Mouse (Mus musculus): ENCODE data around the gene Mapk8ip1. TPM values are rescaled to one million over a fixed set of nuclear protein-coding genes. Genes with fewer than 3 reads are reported as not detected.

Mapk8ip1 gene
- polyA plus RNA-seq (2016; fragmentation: Nextera tagmentation; extraction: Ambion mirVana): 4.6 and 4.7 TPM in 2 replicates

DNA sequence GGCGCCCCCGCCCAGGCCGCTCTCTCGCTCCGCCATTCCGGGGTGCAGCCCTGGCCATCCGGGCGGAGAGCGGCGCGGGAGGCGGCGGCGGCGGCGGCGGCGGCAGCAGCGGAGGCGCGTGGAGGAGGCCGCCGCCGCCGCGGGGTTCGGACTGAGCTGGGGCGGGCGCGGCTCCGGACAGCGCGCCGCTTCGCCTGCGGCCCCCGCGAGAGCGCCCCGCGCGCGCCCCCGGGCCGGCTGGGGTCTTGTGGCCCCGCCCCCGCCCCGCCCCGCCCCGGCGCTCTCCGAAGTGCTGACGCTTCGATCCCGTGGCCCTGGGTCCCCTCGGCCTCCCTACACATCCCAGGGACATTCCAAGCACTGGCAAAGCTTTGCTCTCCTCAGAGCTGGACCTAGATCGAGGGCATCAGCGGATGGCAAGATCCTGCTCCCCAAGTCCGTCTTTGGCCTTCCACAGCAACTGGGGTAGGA lies at the start of gene Mapk8ip1:
Mapk8ip1 (minus strand) TSS at position 173 of the 471 bp plus-strand sequence.
- Histone ChIP-seq H3K9me3 (replicated peaks) (no peaks in the 10 kb centered on the region), H3K27ac (no peak within 1 kb of the TSS), H3K4me1 (peaks cover 9% of the 10 kb centered on the region), H3K9ac (peak within 1 kb of the TSS; percentile 43; the same call in 1 of the 2 replicates), H3K36me3 (peaks cover 26% of the 10 kb centered on the region), H3K27me3 (replicated peaks) (peaks cover 55% of the 10 kb centered on the region), H3K4me2 (peak within 1 kb of the TSS; percentile 69), H3K4me3 (peak within 1 kb of the TSS; percentile 60)
- 4% methylated on average over 34 of the region's 59 CpGs for WGBS (ENCODE audit: insufficient replicate concordance)
- peak; percentile 56 for ATAC-seq

DNA sequence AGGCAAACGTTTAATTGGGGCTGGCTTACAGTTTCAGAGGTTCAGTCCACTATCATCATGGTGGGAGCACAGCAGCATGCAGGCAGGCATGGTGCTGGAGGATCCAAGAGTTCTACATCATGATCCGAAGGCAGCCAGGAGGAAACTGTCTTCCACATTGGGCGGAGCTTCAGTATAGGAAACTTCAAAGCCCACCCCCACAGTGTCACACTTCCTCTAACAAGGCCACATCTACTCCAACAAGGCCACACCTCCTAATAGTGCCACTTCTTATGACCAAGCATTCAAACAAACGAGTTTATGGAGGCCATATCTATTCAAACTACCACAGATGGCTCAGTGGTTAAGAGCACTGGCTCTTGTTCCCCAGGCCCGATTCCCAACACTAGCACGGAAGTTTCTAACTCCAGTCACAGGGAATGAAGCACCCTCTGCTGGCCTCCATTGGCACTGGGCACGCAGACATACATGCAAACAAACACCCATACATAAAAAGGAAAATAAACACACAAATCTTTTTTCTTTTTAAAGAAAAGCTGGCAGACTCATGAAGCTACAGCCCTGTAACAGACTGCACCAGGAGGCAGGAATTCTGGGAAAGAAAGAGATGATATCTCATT lies 46.2 kb upstream of the Mapk8ip1 start:
- Histone ChIP-seq H3K4me3 (no peak overlapping the region), H3K4me1 (peaks cover 63% of the 10 kb centered on the region), H3K9me3 (replicated peaks) (no peaks in the 10 kb centered on the region), H3K4me2 (no peak overlapping the region), H3K9ac (no peak overlapping the region), H3K36me3 (peaks cover 3% of the 10 kb centered on the region; the same call in 1 of the 2 replicates), H3K27ac (no peak overlapping the region), H3K27me3 (replicated peaks) (peaks cover 59% of the 10 kb centered on the region)
- 58% methylated on average over 7 of the region's 7 CpGs for WGBS (ENCODE audit: insufficient replicate concordance)
- ATAC-seq: no peak

DNA sequence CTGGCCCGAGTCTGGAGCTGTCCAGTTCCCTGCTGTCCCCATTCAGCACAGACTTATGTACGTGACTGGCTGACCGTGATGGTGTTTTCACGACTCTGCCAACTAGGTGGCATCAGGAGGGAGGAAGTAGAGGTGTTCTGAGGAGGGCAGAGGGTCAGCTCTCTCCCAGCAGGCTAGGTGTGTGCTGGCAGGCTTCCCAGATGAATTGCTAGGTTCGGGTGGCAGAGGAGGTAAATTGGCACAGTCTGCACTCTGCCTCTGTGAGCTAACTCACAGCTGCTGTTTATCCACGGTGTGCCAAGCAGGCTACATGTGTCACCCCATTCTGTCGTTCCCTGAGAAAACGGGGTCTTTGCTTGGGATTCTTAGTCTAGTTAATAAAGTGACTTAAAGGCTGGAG lies 45.6 kb upstream of the Mapk8ip1 start:
- H3K27ac ChIP-seq: no peak overlapping the region
- H3K4me2 ChIP-seq: no peak overlapping the region
- H3K4me3 ChIP-seq: no peak overlapping the region
- H3K27me3 ChIP-seq (replicated peaks): peaks cover 58% of the 10 kb centered on the region
- H3K36me3 ChIP-seq: no peaks in the 10 kb centered on the region
- 81% methylated on average over 8 of the region's 8 CpGs for WGBS (ENCODE audit: insufficient replicate concordance)
- no peaks in the 10 kb centered on the region for H3K9me3 ChIP-seq (replicated peaks)
- no peak for ATAC-seq
- H3K9ac ChIP-seq: no peak overlapping the region
- H3K4me1 ChIP-seq: peaks cover 62% of the 10 kb centered on the region

DNA sequence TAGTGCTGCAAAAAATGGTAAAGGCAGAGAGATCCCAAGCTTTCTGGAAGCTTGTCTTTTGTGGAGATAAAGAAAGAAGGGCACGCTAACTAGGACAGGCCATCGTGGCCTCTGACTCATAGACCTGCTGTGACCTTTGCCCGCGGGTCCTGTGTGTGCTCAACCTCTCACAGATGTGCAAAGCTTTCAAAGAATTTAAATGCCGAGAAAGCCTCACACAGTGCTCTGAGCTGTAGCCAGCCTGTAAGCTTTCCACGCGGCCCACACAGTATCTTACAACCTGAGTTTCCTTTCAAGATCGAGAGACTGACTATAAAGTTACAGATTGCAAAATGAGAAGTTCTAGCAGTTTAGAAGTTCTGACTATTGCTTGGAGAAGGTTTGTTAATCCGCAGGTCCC lies 44.8 kb upstream of the Mapk8ip1 start:
- Histone ChIP-seq H3K4me3 (no peak overlapping the region), H3K36me3 (no peaks in the 10 kb centered on the region), H3K27me3 (replicated peaks) (peaks cover 61% of the 10 kb centered on the region), H3K9me3 (replicated peaks) (no peaks in the 10 kb centered on the region), H3K4me1 (peaks cover 60% of the 10 kb centered on the region), H3K9ac (no peak overlapping the region), H3K27ac (no peak overlapping the region), H3K4me2 (no peak overlapping the region)
- 51% methylated on average over 9 of the region's 9 CpGs for WGBS (ENCODE audit: insufficient replicate concordance)
- no peak for ATAC-seq

DNA sequence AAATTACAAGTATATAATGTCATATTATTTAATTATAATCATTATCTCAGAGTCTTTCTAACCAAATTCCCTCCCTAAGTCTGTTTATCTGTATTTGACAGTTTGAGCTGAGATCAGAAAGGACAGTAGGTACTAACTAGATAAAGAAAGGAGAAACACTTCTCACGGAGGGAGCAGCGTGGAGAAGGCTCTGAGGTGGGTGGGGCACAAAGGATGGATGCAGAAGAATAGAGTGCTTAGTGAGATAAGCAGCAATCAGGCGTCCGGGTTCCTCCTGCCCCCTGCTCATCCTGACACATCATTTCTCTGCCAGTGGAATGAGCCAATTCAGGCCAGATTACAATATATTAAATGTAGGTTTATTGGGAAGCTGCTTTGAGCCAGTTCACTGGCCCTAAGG lies 43.3 kb upstream of the Mapk8ip1 start:
- no peak overlapping the region for H3K4me3 ChIP-seq
- no peak overlapping the region for H3K9ac ChIP-seq
- H3K27ac ChIP-seq: no peak overlapping the region
- H3K27me3 ChIP-seq (replicated peaks): peaks cover 46% of the 10 kb centered on the region
- 10% methylated on average over 4 of the region's 4 CpGs for WGBS (ENCODE audit: insufficient replicate concordance)
- H3K9me3 ChIP-seq (replicated peaks): no peaks in the 10 kb centered on the region
- no peaks in the 10 kb centered on the region for H3K36me3 ChIP-seq
- H3K4me2 ChIP-seq: peak overlapping the region; percentile 33
- peaks cover 59% of the 10 kb centered on the region for H3K4me1 ChIP-seq
- ATAC-seq: peak; percentile 88

DNA sequence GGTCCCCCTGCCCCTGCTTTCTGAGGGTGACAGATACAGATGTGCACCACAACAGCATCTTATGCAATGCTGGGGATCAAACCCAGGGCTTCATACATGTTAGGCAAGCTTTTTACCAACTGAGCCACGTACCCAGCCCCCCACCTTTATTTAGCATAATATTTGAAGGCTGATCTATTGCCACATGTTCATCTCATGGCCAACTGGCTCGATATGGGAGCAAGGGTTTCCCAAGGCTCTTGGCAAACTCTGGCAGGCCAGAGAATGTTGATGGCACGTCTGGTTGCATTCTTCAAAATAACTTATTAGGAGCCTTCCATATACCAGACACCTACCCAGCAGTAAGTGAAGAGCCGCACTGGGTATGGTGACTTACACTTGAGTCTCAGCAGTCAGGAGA lies 42.2 kb upstream of the Mapk8ip1 start:
- peaks cover 59% of the 10 kb centered on the region for H3K4me1 ChIP-seq
- ATAC-seq: no peak
- 76% methylated on average over 4 of the region's 4 CpGs for WGBS (ENCODE audit: insufficient replicate concordance)

DNA sequence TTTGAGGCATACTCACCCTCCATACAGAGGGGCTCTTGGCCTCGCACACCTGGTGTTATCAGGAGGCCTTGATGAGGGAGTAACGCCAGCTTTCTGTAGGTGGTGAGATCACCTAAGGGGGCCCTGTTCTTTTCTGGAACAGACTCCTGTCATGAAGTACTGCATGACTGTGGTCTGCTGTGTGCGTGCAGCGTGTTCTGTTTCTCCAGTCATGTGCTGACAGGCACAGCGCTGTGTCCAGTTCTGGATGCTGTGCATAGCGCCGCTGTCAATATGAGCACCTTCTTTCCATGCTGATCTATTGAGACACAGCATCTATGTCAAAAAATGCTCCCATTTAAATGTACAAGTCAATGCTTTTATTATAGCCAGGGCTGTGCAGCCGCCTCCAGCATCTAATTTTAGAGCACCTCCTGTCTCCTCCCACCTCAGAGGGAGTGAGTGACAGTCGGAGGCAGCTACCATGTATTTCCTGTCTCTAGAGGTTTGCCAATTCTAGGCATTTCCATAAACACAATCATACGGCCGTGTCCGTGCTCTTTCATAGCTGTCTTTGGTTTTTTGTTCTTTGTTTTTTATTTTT lies 41.4 kb upstream of the Mapk8ip1 start:
- H3K4me3 ChIP-seq: no peak overlapping the region
- no peak for ATAC-seq
- no peak overlapping the region for H3K27ac ChIP-seq
- H3K9ac ChIP-seq: no peak overlapping the region
- no peaks in the 10 kb centered on the region for H3K9me3 ChIP-seq (replicated peaks)
- 59% methylated on average over 12 of the region's 12 CpGs for WGBS (ENCODE audit: insufficient replicate concordance)
- H3K4me1 ChIP-seq: peaks cover 66% of the 10 kb centered on the region
- peaks cover 28% of the 10 kb centered on the region for H3K27me3 ChIP-seq (replicated peaks)
- H3K36me3 ChIP-seq: no peaks in the 10 kb centered on the region
- no peak overlapping the region for H3K4me2 ChIP-seq

More for the DNA sequence above, 42.2 kb upstream of the Mapk8ip1 start:
- Histone ChIP-seq H3K27ac (no peak overlapping the region), H3K9ac (no peak overlapping the region), H3K4me3 (no peak overlapping the region), H3K4me2 (no peak overlapping the region), H3K9me3 (replicated peaks) (no peaks in the 10 kb centered on the region), H3K27me3 (replicated peaks) (peaks cover 36% of the 10 kb centered on the region), H3K36me3 (no peaks in the 10 kb centered on the region)

DNA sequence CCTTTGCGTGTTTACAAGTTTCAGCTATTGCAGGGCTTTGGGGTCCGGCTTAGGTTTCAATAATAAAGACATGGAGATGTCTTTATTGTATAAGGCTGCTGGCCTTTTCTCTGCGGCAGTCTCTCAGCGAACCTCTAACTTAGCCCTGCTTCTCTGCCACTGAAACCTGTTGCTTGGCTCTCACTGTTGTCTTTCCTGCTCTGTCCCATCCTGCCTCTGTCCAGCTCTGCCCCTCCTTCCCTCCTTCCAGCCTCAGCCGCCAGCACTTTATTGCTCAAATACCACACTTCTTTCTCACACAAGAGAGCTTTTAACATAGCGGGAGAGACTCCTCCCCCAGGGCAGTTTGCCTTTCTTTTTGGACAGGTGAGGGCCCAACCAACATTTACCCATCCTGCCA lies 39.4 kb upstream of the Mapk8ip1 start:
- 59% methylated on average over 6 of the region's 6 CpGs for WGBS (ENCODE audit: insufficient replicate concordance)
- no peaks in the 10 kb centered on the region for H3K9me3 ChIP-seq (replicated peaks)
- peaks cover 55% of the 10 kb centered on the region for H3K4me1 ChIP-seq
- no peak overlapping the region for H3K27ac ChIP-seq
- 0 out of 2 replicates have a peak, but pooled peaks cover 17% of the 10 kb centered on the region for H3K27me3 ChIP-seq (replicated peaks)
- no peak overlapping the region for H3K4me2 ChIP-seq
- no peak overlapping the region for H3K4me3 ChIP-seq
- H3K36me3 ChIP-seq: no peaks in the 10 kb centered on the region
- no peak overlapping the region for H3K9ac ChIP-seq
- no peak for ATAC-seq

DNA sequence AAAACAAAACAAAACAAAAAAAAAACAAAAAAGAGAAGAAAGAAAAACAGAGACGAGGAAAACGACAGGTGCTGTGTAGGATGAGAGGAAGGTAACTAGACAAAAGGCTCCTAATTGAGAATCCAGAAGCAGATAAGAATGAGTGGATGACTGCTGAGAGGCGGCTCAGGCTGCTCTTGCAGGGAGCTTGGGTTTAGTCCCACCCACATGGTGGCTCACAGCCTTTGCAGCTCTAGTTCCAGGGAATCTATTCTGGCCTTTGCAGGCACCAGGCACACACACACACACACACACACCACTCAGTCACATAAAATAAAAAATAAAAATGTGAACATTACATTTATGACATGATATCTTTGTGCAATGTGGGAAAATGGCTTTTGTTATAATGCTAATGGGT lies 37.5 kb upstream of the Mapk8ip1 start:
- Histone ChIP-seq H3K4me3 (no peak overlapping the region), H3K27ac (no peak overlapping the region), H3K9me3 (replicated peaks) (no peaks in the 10 kb centered on the region), H3K36me3 (no peaks in the 10 kb centered on the region), H3K4me2 (no peak overlapping the region), H3K4me1 (peaks cover 50% of the 10 kb centered on the region), H3K27me3 (replicated peaks) (peaks cover 14% of the 10 kb centered on the region; the same call in 1 of the 2 replicates), H3K9ac (no peak overlapping the region)
- ATAC-seq: no peak
- WGBS (ENCODE audit: insufficient replicate concordance): 46% methylated on average over 3 of the region's 3 CpGs

DNA sequence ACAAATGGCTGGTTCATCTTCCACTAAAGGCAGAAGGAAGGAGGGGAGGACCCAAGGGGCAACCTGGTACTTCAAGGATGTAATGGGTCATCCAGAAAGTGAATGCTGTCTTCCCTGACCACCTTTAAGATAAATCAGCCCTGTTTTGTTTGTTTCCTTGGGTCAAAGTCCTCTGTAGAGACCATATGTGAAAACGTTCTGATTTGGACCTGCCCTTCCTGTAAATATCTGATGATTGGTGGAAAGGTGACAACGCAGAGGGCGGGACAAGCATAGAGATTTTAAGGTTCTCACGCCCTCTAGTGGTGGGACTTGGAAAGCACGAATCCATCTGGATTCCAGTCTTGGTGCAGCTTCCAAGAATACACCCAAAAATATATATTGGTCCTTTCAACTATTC lies 36.8 kb upstream of the Mapk8ip1 start:
- 0 out of 2 replicates have a peak overlapping the region, but pooled peaks have one; percentile 5 for H3K4me3 ChIP-seq
- no peaks in the 10 kb centered on the region for H3K36me3 ChIP-seq
- H3K4me1 ChIP-seq: peaks cover 50% of the 10 kb centered on the region
- peaks cover 14% of the 10 kb centered on the region; the same call in 1 of the 2 replicates for H3K27me3 ChIP-seq (replicated peaks)
- no peak overlapping the region for H3K9ac ChIP-seq
- H3K9me3 ChIP-seq (replicated peaks): no peaks in the 10 kb centered on the region
- H3K4me2 ChIP-seq: peak overlapping the region; percentile 51
- peak overlapping the region; percentile 41 for H3K27ac ChIP-seq
- WGBS (ENCODE audit: insufficient replicate concordance): 1% methylated on average over 5 of the region's 5 CpGs
- ATAC-seq: no peak

DNA sequence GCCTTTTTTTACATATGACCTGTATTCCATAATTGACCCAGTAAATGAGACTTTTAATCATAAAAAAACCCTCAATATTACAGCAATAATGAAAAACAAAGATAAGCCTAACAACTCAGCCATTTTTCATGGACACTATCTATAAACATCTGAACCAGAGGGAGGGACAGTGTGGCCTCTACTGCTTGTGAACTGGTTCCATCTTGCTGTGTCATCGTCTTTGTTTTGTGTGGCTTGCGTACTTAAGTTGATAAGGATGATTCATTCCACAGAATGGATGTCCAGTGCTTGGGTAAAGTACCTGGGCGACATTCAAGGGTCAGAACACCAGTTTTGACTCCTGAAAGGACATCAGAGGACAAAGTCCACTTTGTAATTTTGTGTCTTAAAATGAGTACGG lies 36.3 kb upstream of the Mapk8ip1 start:
- Histone ChIP-seq H3K27me3 (replicated peaks) (peaks cover 14% of the 10 kb centered on the region; the same call in 1 of the 2 replicates), H3K27ac (peak overlapping the region; percentile 41), H3K9me3 (replicated peaks) (no peaks in the 10 kb centered on the region), H3K36me3 (no peaks in the 10 kb centered on the region), H3K4me1 (peaks cover 52% of the 10 kb centered on the region), H3K9ac (no peak overlapping the region), H3K4me3 (no peak overlapping the region), H3K4me2 (peak overlapping the region; percentile 51)
- no peak for ATAC-seq
- 35% methylated on average over 4 of the region's 4 CpGs for WGBS (ENCODE audit: insufficient replicate concordance)

DNA sequence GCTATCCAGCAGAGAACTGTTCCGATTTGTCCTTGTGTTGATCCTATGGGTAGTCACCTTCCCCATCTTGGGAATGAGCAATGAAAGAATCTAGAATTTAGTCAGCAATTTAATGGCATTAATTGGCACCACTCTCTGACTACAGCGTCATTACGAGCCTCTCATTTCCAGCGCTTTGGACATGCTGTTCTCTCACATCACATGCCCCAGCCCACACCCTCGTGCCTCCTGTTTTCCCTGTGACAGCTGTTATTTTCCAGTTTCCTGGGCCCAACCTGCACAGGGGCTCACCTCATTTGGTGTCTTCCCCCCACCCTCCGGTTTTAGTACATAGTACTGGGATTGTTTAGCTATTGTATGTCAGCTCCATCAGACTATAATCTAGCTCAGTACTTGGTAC lies 34.0 kb upstream of the Mapk8ip1 start:
- Histone ChIP-seq H3K9ac (no peak overlapping the region), H3K4me3 (no peak overlapping the region), H3K4me1 (peaks cover 60% of the 10 kb centered on the region), H3K27ac (no peak overlapping the region), H3K9me3 (replicated peaks) (no peaks in the 10 kb centered on the region), H3K4me2 (peak overlapping the region; percentile 99), H3K36me3 (no peaks in the 10 kb centered on the region), H3K27me3 (replicated peaks) (peaks cover 7% of the 10 kb centered on the region; the same call in 1 of the 2 replicates)
- no peak for ATAC-seq
- WGBS (ENCODE audit: insufficient replicate concordance): 61% methylated on average over 6 of the region's 6 CpGs

All from liver, embryonic 12.5 days (tissue).